Mouse (Mus musculus) mouse embryonic stem cell (cell line): ENCODE measurements around the gene Def8.
"Not testable (repeated sequence)": the region's sequence is repeated elsewhere in the genome, so short reads cannot be mapped to it uniquely, and the experiment has no call there.

Experiments
- in situ Hi-C, 2 experiments: fragments of 300-500 bp; cut with MboI; formaldehyde crosslinking; loops; 1 replicate in 1 of 2; 3 replicates in 1 of 2; pipeline ENCODE4 v1.14.3; 2019 to 2020; ENCODE audit warnings: low sequenced_read_pairs in 2 of 2, low pct_unique_long_range_greater_than_20kb in 1 of 2, mixed read lengths in 1 of 2; ENCODE audit not compliant: unreplicated experiment in 1 of 2

The Def8 gene

DNA sequence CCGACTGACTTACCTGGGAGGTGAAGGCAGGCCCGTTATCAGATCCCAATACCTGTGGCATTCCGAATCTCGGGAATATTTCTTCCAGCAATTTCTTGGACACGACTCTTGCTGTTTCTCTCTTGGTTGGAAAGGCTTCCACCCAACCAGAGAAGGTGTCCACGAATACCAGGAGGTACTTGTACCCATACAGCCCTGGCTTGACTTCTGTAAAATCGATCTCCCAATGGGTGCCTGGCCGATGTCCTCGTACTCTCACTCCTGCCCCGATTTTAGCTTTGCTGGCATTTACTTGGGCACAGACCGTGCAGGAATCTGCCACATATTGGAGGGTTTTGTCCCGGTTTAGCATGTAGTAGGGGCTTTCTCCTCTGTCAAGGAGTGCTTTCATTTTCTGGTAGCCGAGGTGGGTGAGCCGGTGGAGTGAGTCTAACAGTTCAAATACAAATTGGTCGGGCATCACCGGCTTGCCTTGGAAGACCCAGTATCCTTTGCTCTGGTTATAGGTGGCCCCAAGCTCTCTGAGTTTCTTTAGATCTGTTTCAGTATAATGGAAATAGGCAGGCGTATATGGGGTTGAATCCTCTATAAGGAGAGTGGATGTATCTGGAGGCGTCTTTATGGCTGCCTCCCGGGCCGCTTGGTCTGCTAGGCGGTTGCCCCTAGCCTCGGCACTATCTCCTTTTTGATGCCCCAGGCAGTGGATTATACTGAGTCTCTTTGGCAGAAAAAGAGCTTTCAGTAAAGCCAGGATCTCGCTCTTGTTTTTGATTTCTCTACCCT, 5.8 kb downstream of the Def8 start:
- in situ Hi-C loops, result no loop called here

DNA sequence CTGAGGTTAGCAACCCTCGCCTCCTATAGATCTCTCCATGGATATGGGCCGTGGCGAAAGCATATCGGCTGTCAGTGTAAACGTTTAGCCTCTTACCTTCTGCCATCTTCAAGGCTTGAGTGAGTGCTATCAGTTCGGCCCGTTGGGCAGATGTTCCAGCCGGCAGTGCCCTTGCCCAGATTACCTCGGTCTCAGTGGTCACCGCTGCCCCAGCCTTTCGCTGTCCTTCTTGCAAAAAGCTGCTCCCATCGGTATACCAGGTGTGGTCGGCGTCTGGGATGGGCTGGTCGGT, 6.3 kb downstream of the Def8 start:
- in situ Hi-C loops, result not testable (repeated sequence)

DNA sequence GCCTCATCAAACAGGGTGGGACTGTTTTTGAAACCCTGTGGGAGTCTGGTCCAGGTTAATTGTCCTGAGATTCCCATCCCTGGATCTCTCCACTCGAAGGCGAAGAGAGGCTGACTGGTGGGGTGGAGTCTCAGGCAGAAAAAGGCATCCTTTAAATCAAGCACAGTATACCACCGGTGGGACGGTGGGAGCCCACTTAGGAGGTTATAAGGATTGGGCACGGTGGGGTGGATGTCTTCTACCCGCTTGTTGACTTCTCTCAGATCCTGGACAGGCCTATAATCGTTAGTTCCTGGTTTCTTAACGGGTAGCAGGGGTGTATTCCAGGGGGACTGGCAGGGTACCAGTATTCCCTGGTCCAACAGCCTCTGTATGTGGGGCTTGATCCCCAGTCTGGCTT, 7.6 kb downstream of the Def8 start:
- in situ Hi-C loops, result not testable (repeated sequence)

DNA sequence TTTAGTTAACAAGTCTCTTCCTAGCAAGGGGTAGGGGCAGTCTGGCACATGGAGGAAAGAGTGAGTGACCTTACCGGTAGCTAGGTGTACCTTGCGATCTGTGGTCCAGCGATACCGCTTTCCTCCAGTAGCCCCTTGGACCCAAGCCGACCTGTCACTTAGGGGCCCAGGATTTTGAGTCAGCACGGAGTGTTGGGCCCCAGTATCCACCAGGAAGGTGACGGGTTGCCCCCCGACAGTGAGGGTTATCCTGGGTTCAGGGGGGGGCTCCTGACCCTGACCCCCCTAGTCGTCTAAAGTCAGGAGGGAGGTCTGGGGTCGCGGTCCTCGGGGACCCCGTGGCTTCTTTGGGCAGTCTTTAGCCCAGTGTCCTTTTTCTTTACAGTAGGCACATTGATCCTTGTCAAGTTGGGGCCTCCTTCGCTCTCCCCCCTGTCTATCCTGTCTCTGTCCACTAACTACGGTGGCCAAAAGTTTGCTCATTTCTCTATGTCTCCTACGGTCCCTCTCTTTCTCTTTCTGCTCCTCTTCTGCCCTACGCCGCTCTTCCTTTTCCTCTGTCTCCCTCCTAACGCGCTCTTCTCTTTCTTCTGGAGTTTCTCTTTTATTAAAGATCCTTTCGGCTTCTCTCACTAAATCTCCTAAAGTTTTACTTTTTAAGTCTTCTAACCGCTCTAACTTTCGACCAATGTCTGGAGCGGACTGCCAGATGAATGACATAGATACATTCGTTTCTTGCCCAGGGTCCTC, 8.5 kb downstream of the Def8 start:
- in situ Hi-C loops, result no loop called here

DNA sequence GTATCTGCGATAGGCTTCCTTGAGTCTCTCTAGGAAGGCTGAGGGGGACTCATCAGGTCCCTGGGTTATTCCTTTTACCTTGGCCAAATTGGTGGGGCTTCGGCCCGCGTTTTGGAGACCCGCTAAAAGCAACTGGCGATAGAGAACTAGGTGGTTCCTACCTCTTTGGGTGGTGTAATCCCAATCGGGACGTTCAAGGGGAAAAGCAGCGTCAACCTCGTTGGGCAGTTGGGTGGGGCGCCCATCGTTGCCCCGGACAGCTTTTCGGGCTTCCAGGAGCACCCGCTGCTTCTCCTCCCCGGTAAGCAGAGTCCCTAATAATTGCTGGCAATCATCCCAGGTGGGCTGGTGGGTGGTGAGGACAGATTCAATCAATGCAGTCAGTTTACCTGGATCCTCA, 9.1 kb downstream of the Def8 start:
- in situ Hi-C loops, result no loop called here

DNA sequence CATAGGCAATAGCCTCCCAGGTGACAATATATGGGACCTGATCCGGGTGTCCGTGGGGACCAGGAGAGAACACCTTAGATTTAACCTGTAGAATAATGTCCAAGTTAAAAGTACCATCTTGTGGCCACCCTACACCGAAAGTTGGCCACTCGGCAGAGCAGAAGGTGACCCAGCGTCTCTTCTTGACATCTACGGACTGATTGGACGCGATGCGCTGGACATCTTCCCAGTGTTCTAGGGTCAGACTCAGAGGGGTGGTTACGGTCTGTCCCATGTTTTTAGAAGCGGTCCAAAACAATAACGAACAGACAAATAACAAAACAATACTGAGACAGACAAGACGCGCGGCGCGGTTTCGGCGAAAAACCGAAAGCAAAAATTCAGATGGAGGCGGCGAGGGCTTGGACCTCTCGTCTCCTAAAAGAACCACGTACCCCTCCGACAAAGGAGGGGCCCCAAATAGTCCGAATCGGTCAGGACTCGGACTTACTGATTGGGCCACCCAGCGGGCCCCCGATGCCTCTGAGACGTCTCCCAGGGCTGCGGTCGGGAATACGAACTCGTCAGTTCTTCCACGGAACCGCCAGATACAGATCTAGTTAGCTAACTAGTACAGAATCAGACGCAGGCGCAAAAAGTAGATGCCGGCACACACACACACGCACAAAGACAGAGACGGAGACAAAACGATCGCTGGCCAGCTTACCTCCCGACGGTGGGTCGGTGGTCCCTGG, 10.1 kb downstream of the Def8 start:
- in situ Hi-C loops, result not testable (repeated sequence)

DNA sequence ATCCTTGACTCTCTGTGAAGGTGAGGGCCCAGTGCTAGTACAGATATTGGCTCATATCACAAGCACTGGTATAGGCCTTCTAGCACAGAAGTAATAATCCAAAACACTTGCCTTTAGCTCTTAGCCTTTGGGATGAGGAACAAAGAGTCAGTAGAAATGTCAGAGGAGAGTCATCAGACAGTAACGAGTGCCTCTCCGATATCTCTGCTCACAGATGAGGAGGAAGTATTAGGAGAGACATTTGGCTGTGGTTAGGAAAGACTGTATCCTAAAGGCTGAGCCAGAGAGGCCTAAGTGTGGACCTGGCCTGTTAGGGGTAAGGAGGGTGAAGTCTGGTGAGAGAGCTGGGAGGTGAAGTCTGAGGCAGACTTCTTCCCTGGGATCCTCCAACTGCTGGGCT, 18.5 kb downstream of the Def8 start:
- in situ Hi-C loops, result no loop called here

DNA sequence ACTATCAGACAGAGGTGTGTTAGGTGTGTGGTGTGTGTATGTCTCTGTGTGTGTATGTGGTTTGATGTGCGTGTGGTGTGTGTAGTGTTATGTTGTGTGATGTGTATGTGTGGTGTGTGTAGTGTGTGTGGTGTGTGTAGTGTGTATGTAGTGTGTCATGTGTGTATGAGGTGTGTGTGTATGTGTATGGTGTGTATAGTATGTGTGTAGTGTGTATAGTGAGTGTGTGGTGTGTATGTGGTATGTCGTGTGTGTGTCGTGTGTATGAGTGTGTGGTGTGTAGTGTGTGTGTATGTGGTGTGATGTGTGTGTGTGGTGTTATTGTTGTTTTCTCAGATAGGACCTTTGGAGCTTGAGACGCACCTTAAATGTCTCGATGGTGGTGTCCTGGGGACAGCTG, 19.0 kb downstream of the Def8 start:
- in situ Hi-C loops, result no loop called here

DNA sequence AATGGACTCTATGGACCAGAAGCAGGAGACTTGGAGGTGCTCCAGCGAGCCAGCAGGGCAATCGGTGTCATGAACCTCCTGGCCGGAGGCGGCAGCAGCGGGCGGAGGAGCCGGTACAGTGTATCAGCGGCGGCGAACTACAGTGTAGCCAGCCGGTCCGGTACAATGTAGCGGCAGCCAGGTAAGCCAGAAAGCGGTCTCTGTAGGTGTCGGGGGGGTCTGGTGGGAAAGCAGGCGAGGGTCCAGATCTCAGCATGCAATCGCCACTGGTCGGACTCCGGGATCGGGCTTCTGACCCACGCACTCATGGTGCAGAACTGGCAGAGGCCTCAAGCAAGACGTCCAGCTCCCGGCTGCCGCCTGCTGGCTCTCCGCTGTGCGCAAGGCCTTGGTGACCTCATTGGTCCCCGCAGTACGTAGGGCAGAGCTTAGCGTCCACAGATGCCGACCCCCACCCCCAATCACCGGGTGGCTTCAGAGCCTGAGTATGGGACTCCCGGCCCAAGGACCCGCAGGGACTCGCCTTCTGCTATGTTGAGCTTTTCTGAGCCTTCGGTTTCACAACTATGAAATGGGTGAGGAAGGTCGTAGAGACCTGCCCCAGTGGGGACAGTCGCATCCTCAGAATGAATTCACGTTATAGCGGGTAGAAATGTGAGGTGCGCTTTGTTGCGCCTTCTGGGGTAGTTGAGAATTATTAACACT, 19.7 kb downstream of the Def8 start:
- in situ Hi-C loops, result no loop called here

DNA sequence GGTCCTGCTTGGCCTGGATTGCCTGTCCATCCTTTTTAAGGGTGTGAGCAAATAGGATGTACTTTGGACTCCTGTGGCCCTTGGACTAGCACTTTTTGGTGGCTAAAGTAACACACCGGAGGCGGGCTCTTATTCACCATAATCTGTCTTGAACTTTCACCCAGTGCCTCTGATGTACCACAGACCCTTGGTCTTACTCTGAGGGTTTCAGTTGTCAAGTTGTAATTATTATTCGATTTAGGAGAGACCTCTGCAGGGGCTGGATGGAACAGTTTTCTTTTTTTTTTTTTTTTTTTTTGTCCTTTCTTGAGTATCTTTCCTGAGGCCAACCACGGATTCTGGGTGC, 20.2 kb downstream of the Def8 start:
- in situ Hi-C loops, result no loop called here

DNA sequence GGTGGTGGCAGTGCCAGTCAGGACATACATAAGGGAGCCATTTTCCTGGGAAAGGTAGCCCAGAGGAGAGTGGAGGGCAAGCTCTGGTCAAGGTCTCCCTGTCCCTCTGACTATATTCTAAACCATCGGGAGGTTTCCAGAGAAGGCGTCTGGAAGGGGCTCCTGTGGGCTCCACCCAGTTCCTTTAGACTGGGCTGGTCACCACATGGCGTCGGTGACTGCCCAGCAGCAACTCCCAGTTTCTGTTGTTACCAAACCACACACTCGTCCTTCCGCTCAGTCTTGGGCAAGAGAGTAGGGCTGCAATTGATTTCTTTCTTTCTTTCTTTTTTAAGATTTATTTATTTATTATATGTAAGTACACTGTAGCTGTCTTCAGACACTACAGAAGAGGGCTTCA, 20.8 kb downstream of the Def8 start:
- in situ Hi-C loops, result no loop called here

DNA sequence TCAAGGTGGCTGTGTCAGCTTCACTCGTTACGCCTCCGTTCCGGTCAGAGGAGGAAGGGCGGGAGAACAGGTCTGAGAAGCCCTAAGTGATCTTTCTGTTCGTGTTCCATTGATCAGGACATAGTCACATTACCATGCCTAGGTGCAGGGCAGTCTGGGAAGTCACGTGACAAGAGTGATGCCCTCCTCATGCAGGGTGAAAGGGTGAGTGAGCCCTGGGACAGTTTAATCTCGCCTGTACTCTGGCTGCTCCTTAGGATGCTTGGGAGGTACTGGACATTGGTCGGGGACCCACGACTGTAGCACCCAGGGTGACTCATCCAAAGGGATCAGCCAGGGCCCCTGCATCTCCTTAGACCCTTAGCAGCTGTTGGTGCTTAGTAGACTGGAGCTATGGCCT, 22.7 kb downstream of the Def8 start:
- in situ Hi-C loops, result no loop called here

DNA sequence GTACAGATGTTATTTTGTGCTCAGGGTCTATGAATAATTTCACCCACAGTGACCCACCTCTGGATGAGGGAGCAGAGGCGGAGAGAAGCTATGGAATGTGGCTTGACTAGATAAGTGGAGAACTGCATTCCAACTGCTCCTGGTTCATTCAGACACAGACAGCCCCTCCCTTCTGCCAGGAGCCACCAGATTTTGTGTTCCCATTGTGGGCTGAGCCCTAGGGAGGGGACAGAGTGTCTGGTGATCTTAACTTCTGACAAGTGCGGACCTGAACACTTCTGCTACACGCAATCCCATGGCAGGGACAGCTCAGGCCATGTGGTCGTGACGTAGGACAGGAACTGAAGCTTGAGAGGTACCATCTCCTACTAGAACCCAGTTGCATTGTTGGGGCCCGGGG, 23.5 kb downstream of the Def8 start:
- in situ Hi-C loops, result no loop called here

DNA sequence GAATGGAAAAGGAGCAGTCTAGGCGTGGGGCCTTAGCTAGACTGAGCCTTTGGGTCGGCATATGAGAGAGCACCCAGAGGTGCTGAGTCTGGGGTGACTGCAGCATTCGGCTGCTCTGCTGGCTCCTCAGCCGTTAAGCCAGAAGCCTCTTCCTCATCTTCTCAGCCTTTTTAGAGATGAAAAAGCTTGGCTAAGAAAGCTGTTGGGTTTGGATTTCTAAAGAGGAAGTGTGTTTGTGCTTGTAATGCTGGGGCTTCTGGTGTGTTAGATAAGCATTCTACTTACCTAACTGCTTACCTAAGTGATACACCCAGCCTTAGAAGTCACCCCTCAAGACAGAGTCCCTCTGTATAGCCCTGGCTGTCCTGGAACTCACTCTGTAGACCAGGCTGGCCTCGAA, 27.5 kb downstream of the Def8 start:
- in situ Hi-C loops, result no loop called here

DNA sequence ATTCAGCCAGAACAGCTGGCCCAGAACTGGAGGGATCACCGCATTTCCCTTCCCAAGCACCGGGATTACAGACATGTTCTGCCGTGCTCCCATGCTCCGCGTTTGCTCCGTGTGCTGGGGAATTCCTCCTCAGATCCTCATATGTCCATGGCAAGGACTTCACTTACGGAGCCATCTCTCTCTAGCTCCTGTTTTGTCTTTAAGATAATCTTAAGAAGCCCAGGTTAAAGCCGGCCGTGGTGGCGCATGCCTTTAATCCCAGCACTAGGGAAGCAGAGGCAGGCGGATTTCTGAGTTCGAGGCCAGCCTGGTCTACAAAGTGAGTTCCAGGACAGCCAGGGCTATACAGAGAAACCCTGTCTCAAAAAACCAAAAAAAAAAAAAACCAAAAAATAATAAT, 28.4 kb downstream of the Def8 start:
- in situ Hi-C loops, result not testable (repeated sequence)

DNA sequence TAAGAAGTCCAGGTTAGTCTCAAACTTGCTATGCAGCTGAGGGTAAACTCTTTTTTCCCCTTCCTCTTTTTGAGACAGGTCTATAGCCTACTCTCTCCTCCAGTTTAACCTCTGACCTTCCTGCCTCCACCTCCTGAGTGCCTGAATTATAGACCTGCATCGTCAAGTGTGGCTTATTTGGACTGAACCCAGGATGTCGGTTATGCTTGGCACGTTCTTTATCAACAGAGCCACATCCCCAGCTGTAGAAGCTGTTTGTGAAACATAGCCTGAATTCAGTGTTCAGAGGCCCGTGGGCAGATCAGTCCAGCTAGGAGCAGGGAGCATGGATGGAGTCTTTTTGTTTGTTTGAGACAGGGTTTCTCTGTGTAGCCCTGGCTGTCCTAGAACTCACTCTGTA, 28.8 kb downstream of the Def8 start:
- in situ Hi-C loops, result no loop called here

DNA sequence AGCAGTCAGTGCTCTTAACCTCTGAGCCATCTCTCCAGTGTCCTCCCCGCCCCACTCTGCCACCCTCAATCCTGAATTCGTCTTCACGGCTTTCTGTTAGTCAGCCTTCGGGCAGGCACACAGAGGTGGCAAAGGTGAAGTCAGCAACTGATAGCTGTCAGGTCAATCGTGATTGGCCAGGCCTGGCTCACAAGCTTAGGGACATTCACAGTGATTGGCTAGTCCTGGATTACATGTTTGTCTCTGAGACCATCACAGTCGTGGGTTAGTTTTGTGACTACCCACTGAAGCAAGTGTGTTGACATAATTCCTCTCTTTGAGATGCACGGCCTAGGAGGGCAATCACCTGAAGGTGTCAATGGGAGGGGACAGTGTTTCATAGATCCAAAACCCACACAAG, 30.0 kb downstream of the Def8 start:
- in situ Hi-C loops, result no loop called here

DNA sequence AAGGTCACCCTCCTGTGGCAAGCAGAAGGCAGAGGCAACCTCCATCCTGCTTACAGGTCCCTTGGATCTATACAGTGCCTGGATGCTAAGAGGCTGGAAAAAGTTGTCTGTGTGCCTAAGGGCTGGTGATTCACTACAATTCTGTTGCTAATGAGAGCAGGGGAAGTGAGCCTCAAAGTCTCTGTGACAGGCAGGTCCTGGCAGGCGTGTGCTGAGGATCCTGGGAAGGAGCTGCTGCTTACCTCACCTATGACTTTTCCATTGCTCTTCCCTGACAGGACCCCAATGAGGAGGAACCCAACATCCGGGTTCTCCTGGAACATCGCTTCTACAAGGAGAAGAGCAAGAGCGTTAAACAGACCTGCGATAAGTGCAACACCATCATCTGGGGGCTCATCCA, 30.6 kb downstream of the Def8 start:
- in situ Hi-C loops, result no loop called here

DNA sequence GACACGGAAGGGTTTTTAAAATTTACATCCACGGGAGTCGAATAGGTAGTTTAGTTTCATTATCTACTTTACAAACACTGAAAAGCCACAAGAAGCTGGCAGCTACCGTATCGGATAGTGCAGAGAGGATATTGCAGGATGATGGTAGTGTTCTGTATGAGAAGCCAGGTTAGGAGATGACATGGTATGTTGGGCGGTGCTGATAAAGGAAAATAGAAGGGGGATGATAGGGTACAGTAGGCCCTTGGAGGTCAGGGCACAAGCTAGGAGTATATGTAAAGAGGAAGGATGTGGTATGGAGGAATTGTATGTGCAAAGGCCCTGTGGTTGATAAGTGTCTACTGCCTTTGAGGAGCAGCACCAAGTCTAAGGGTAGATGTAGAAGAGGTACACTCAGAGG, 31.2 kb downstream of the Def8 start:
- in situ Hi-C loops, result no loop called here
